Mouse (Mus musculus): ENCODE data around the gene Klhl23. TPM values are rescaled to one million over a fixed set of nuclear protein-coding genes. Genes with fewer than 3 reads are reported as not detected.
A peak's percentile ranks its signal among the peaks of the same experiment; 100 is the strongest.

Gene Klhl23
- polyA plus RNA-seq, 1 experiment = 5.8 TPM

GRCm38 (mm10) chr2:69856392-69856791, 34.6 kb downstream of the Klhl23 start:
- DNase-seq = peak; percentile 14
- TF ChIP-seq POLR2A (IDR thresholded peaks at IDR 0.05; ENCODE audit: borderline replicate concordance, extremely low read depth, low read depth, low read length) (no peak), CTCF (IDR thresholded peaks at IDR 0.05; ENCODE audit: insufficient read depth, low read length) (peak; percentile 61)
- WGBS = 14% methylated on average over 8 of the region's 8 CpGs
- H3K4me3 ChIP-seq (replicated peaks; ENCODE audit: extremely low read depth, low read depth, low read length) = no peak overlapping the region
- H3K4me1 ChIP-seq (ENCODE audit: control insufficient read depth, insufficient read depth, low read length) = no peaks in the 10 kb centered on the region

DNA sequence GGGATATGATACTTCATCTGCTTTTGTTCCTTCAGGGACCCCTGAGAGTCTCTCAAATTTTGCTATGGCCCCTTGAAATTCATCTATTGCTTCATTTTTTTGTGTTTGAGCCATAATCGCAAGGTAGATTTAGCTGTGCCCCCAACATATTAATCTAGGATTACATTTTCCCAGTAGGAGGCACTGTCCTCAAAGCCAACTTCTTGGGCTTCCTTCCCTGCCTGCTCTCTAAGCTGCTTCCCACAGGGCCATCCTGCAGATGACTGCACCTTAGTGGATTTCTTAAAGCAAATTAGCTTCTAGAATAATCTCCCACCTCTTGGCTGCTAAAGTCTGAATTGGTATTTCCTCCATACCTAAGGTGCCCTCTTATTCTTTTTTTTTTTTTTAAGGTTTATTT, 36.1 kb downstream of the Klhl23 start:
- Histone ChIP-seq H3K4me3 (replicated peaks; ENCODE audit: extremely low read depth, low read depth, low read length) (no peak overlapping the region), H3K4me1 (ENCODE audit: control insufficient read depth, insufficient read depth, low read length) (no peaks in the 10 kb centered on the region)
- no peak for DNase-seq
- 70% methylated on average over 1 of the region's 1 CpGs for WGBS
- TF ChIP-seq CTCF (IDR thresholded peaks at IDR 0.05; ENCODE audit: insufficient read depth, low read length) (peak; percentile 12; the same call in 1 of the 2 replicates), POLR2A (IDR thresholded peaks at IDR 0.05; ENCODE audit: borderline replicate concordance, extremely low read depth, low read depth, low read length) (no peak)

- TF ChIP-seq CTCF (IDR thresholded peaks at IDR 0.05; ENCODE audit: insufficient read depth, low read length) (no peak), POLR2A (IDR thresholded peaks at IDR 0.05; ENCODE audit: borderline replicate concordance, extremely low read depth, low read depth, low read length) (no peak)
- WGBS = 5% methylated on average over 13 of the region's 13 CpGs
- Histone ChIP-seq H3K4me3 (replicated peaks; ENCODE audit: extremely low read depth, low read depth, low read length) (peak overlapping the region; percentile 82), H3K4me1 (ENCODE audit: control insufficient read depth, insufficient read depth, low read length) (no peaks in the 10 kb centered on the region)
- DNase-seq = peak; percentile 30
Measured at GRCm38 (mm10) chr2:69860972-69861452, 39.3 kb downstream of the Klhl23 start.

- peak; percentile 87 for DNase-seq
- Histone ChIP-seq H3K4me3 (replicated peaks; ENCODE audit: extremely low read depth, low read depth, low read length) (peak within 1 kb of the TSS; percentile 96), H3K4me1 (ENCODE audit: control insufficient read depth, insufficient read depth, low read length) (no peaks in the 10 kb centered on the region)
- TF ChIP-seq CTCF (IDR thresholded peaks at IDR 0.05; ENCODE audit: insufficient read depth, low read length) (no peak), POLR2A (IDR thresholded peaks at IDR 0.05; ENCODE audit: borderline replicate concordance, extremely low read depth, low read depth, low read length) (peak; percentile 86)
- under 1% methylated on average over 66 of the region's 66 CpGs for WGBS
Measured at GRCm38 (mm10) chr2:69861485-69862091, 39.8 kb downstream of the Klhl23 start, which contains the start of gene Ssb. Gene Ssb, plus strand, starts transcription at chr2:69861562.

DNA sequence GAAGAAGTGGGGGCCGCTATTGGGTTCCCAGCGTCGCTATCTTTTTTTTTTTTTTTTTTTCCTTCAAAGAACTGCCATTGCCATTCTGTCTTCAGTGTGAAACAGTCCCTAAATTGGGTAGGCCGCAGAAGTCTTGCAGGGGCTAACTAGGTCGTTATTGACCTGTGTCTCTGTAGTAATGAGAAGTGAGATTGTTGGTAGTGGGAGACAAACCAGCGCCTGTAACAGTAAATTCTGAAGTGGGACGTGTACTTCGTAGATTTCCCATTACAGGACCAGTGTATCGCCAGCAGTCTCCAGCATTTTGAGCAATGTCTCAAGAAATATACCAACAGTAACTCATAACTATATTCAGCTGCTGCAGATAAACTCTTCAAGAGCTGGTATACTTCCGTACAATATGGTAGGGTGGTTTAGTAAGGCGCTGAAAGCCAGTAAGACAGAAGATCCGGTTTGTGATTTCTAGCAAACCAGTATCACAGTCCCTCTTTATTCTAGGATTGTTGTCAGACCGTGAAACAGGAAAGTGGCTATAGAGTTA, 40.4 kb downstream of the Klhl23 start:
- H3K4me3 ChIP-seq (replicated peaks; ENCODE audit: extremely low read depth, low read depth, low read length) = peak overlapping the region; percentile 96
- no peak for DNase-seq
- no peaks in the 10 kb centered on the region for H3K4me1 ChIP-seq (ENCODE audit: control insufficient read depth, insufficient read depth, low read length)
- TF ChIP-seq CTCF (IDR thresholded peaks at IDR 0.05; ENCODE audit: insufficient read depth, low read length) (no peak), POLR2A (IDR thresholded peaks at IDR 0.05; ENCODE audit: borderline replicate concordance, extremely low read depth, low read depth, low read length) (no peak)
- WGBS = 1% methylated on average over 13 of the region's 13 CpGs

GRCm38 (mm10) chr2:69883990-69884391, 62.2 kb downstream of the Klhl23 start:
- H3K4me1 ChIP-seq (ENCODE audit: control insufficient read depth, insufficient read depth, low read length) = no peaks in the 10 kb centered on the region; the same call in 1 of the 2 replicates
- TF ChIP-seq POLR2A (IDR thresholded peaks at IDR 0.05; ENCODE audit: borderline replicate concordance, extremely low read depth, low read depth, low read length) = no peak
- TF ChIP-seq CTCF (IDR thresholded peaks at IDR 0.05; ENCODE audit: insufficient read depth, low read length) = no peak
- H3K4me3 ChIP-seq (replicated peaks; ENCODE audit: extremely low read depth, low read depth, low read length) = no peak overlapping the region
- no peak for DNase-seq
- WGBS = 59% methylated on average over 2 of the region's 2 CpGs

DNA sequence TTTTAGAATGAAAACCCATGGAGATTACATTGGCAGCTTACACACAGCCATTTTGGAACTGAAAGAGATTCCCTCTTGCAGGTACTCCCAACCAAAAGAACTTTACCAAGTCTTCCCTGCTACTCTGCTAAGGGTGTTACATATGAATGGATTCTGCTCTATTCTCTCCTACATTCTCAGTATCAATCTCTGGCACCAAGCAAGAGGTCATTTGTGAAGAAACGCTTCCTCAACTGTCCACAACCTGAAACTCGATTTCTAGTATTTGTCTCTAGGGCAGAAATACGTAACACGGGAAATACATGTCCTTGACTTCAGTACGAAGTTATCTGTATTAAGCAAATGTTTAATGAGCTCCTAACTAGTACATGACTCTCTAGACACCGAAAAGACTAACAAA, 62.8 kb downstream of the Klhl23 start:
- WGBS = 28% methylated on average over 6 of the region's 6 CpGs
- DNase-seq = no peak
- TF ChIP-seq POLR2A (IDR thresholded peaks at IDR 0.05; ENCODE audit: borderline replicate concordance, extremely low read depth, low read depth, low read length) (no peak), CTCF (IDR thresholded peaks at IDR 0.05; ENCODE audit: insufficient read depth, low read length) (no peak)
- H3K4me1 ChIP-seq (ENCODE audit: control insufficient read depth, insufficient read depth, low read length) = no peaks in the 10 kb centered on the region; the same call in 1 of the 2 replicates
- H3K4me3 ChIP-seq (replicated peaks; ENCODE audit: extremely low read depth, low read depth, low read length) = peak overlapping the region; percentile 87

DNA sequence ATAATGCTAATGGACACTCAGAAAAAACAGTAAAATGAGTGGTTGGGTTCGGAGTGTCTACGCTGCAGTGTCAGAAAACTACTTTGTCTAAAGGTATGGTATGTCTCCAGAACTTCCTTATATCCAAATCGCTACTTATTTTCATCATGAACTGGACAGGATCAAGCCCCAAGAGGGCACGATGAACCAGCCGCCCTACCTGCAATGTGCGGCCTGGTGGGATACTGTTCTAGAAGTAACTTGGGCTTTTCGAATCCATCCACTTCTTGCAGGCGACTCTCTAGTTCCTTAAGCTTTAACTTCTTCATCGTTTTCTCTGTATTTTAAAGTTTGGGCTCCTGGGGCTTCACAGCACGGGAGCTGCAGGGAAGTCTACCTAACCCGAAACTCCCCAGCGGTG, 63.3 kb downstream of the Klhl23 start:
- DNase-seq = no peak
- peak overlapping the region; percentile 87 for H3K4me3 ChIP-seq (replicated peaks; ENCODE audit: extremely low read depth, low read depth, low read length)
- WGBS = 4% methylated on average over 12 of the region's 12 CpGs
- TF ChIP-seq CTCF (IDR thresholded peaks at IDR 0.05; ENCODE audit: insufficient read depth, low read length) (no peak), POLR2A (IDR thresholded peaks at IDR 0.05; ENCODE audit: borderline replicate concordance, extremely low read depth, low read depth, low read length) (no peak)
- H3K4me1 ChIP-seq (ENCODE audit: control insufficient read depth, insufficient read depth, low read length) = no peaks in the 10 kb centered on the region; the same call in 1 of the 2 replicates

GRCm38 (mm10) chr2:69885451-69886305, 63.9 kb downstream of the Klhl23 start, which contains the start of gene Mettl5:
Gene Mettl5, minus strand, starts transcription at chr2:69885615.
- DNase-seq = peak; percentile 83
- TF ChIP-seq CTCF (IDR thresholded peaks at IDR 0.05; ENCODE audit: insufficient read depth, low read length) (0 out of 2 replicates have a peak, but pooled peaks have one; percentile 21), POLR2A (IDR thresholded peaks at IDR 0.05; ENCODE audit: borderline replicate concordance, extremely low read depth, low read depth, low read length) (peak; percentile 92; the same call in 1 of the 2 replicates)
- WGBS = 1% methylated on average over 45 of the region's 45 CpGs
- H3K4me3 ChIP-seq (replicated peaks; ENCODE audit: extremely low read depth, low read depth, low read length) = peak within 1 kb of the TSS; percentile 87
- H3K4me1 ChIP-seq (ENCODE audit: control insufficient read depth, insufficient read depth, low read length) = no peaks in the 10 kb centered on the region; the same call in 1 of the 2 replicates

Other genes starting within 250 kb of the Klhl23 start
- 10.3 and 13.6 TPM in 2 replicates for gene Lrp2, start 235.9 kb upstream of the Klhl23 start, polyA plus RNA-seq (2012; rRNA removed)
- 1.4 and 2.2 TPM in 2 replicates for gene Bbs5, start 174.8 kb upstream of the Klhl23 start, polyA plus RNA-seq (2012; rRNA removed)
- 0.35 and 5.1 TPM in 2 replicates for gene Klhl41, start 151.8 kb upstream of the Klhl23 start, polyA plus RNA-seq (2012; rRNA removed)
- 3.4 and 4.3 TPM in 2 replicates for gene Fastkd1, start 108.4 kb upstream of the Klhl23 start, polyA plus RNA-seq (2012; rRNA removed)
- gene Ppig, start 99.4 kb upstream of the Klhl23 start, polyA plus RNA-seq (2012; rRNA removed) = 1.2 and 2.2 TPM in 2 replicates
- gene Ccdc173, start 32.4 kb upstream of the Klhl23 start, polyA plus RNA-seq (2012; rRNA removed) = 0.37 and 0.54 TPM in 2 replicates
- gene Phospho2, start 32.3 kb upstream of the Klhl23 start, polyA plus RNA-seq (2012; rRNA removed) = 42.1 and 57.2 TPM in 2 replicates
- gene Ssb, start 39.6 kb downstream of the Klhl23 start, polyA plus RNA-seq (2012; rRNA removed) = 1.7 and 4.2 TPM in 2 replicates
- 4.0 and 4.6 TPM in 2 replicates for gene Mettl5, start 63.7 kb downstream of the Klhl23 start, polyA plus RNA-seq (2012; rRNA removed)
- gene Ubr3, start 75.3 kb downstream of the Klhl23 start, polyA plus RNA-seq (2012; rRNA removed) = 10.2 and 14.3 TPM in 2 replicates
- gene Myo3b, start 217.2 kb downstream of the Klhl23 start, polyA plus RNA-seq (2012; rRNA removed) = 0.19 and 0.23 TPM in 2 replicates